Mouse (Mus musculus) macrophage (primary cell): ENCODE measurements around the gene Exoc8. TPM values are rescaled to one million over a fixed set of nuclear protein-coding genes. Genes with fewer than 3 reads are reported as not detected.

Experiments used
- H3K27ac ChIP-seq: fragments of 350-480 bp; formaldehyde crosslinking; 2 replicates; pipeline ENCODE4 v1.9.0; 2021
- H3K36me3 ChIP-seq: fragments of 350-480 bp; formaldehyde crosslinking; 2 replicates; pipeline ENCODE4 v1.9.0; 2021; ENCODE audit errors: inconsistent target
- H3K4me3 ChIP-seq: fragments of 350-480 bp; formaldehyde crosslinking; 2 replicates; pipeline ENCODE4 v1.9.0; 2021; ENCODE audit errors: inconsistent target
- H3K79me2 ChIP-seq: fragments of 350-480 bp; formaldehyde crosslinking; 2 replicates; pipeline ENCODE4 v1.9.0; 2021; ENCODE audit errors: inconsistent target
- WGBS: methylation state at CpG from one replicate; pipeline ENCODE4 v1.1.7; 2026; ENCODE audit warnings: inconsistent platforms; ENCODE audit not compliant: missing documents; 5-methylcytosine and 5-hydroxymethylcytosine counted together
- polyA plus RNA-seq: library from polyadenylated mRNA; stranded (reverse); fragments of 250-400 nt; gene quantifications from 3 replicates; pipeline ENCODE4 v1.2.4, GENCODE M21; 2018; ENCODE audit warnings: inconsistent platforms

Exoc8 gene
- polyA plus RNA-seq, 1 experiment from 2014 or later, result 8.3 TPM

DNA sequence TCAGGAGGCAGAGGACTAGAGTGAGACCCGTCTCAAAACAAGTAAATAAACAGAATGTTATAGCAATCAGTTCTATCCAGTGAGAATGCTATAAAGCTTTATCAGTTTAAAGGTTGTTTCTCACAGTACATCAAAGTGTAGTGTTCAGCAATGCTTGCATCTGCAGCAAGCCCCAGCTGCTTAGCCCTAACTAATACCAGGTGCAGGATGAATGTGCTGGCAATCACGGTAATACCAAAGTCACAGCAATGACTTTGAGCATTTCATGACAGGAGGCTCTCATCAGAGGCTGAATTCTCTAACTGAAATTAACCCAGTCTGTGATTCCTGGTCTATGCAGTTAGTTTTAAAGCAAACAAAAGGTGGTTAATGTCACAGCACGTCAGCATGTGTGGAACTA, 4.9 kb downstream of the Exoc8 start:
- Histone ChIP-seq H3K27ac (no peak overlapping the region), H3K79me2 (peaks cover 44% of the 10 kb centered on the region), H3K4me3 (no peak overlapping the region), H3K36me3 (peaks cover 33% of the 10 kb centered on the region)
- WGBS, result 89% methylated on average over 3 of the region's 3 CpGs

DNA sequence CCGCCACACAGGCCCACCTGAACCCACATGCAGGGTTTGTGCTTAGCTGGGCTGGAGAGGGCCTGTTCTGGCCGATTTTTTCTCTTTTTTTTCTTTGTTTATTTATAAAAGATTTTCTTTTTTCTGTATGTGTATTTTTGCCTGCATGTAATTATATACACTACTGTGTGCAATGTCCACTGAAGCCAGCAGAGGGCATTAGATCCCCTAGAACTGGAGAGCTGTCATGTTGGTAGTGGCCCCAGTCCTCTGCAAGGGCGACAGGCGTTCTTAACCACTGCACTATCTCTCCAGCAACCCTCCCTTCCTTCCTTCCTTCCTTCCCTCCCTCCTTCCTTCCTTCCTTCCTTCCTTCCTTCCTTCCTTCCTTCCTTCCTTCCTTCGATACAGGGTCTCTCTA, 9.1 kb downstream of the Exoc8 start:
- no peak overlapping the region for H3K4me3 ChIP-seq
- no peak overlapping the region for H3K27ac ChIP-seq
- H3K79me2 ChIP-seq, result peaks cover 8% of the 10 kb centered on the region; the same call in 1 of the 2 replicates
- 93% methylated on average over 4 of the region's 5 CpGs for WGBS
- peaks cover 61% of the 10 kb centered on the region for H3K36me3 ChIP-seq

DNA sequence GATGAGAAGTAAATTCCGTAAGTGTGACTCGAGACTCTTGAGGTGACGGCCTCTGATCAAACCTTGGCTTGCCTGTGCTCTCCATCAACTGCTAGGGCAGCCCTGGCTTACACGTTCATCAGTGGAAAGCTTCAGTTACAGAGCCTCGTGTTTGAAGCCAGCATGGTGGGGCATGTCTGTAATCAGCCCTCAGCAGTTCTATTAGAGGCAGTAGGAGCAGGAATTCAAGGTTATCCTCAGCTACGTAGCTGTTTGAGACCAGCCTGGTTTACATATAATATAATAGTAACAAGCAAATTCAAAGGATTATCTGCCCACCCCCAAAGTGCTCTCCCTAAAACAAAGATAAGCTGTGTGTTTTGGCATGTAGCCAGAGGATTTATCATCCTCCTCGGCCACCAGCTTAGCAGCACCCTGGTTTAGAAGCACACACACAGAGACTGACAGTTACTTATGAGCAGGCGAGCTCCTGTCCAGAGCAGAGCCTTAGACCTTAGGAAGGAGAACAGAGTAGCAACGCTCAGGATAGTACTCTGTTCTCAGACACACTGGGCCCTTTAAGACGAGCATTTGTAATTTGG, 18.5 kb downstream of the Exoc8 start:
- no peaks in the 10 kb centered on the region for H3K79me2 ChIP-seq
- no peak overlapping the region for H3K4me3 ChIP-seq
- H3K36me3 ChIP-seq, result peaks cover 79% of the 10 kb centered on the region
- no peak overlapping the region for H3K27ac ChIP-seq
- WGBS, result 92% methylated on average over 10 of the region's 10 CpGs

DNA sequence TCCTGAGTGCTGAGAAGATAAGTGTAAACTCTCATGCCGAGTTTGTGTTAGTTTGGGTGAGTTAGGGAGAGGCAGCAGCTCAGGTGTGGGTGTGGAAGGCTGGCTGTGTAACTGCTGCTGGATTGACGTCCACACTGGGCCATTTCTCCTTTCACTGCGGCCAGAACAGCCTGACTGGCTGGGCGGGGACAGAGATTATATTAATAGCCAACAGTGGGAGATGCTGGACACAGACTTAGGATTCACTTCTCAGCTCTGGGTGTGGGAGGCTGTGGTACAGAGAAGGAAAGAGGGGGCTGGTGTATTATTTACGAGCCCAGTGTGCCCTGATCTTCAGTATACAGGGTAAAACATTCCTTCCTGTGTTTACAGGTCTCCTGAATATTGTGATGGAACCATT, 19.4 kb downstream of the Exoc8 start:
- 94% methylated on average over 5 of the region's 5 CpGs for WGBS
- Histone ChIP-seq H3K79me2 (no peaks in the 10 kb centered on the region), H3K4me3 (no peak overlapping the region), H3K36me3 (peaks cover 79% of the 10 kb centered on the region), H3K27ac (no peak overlapping the region)

DNA sequence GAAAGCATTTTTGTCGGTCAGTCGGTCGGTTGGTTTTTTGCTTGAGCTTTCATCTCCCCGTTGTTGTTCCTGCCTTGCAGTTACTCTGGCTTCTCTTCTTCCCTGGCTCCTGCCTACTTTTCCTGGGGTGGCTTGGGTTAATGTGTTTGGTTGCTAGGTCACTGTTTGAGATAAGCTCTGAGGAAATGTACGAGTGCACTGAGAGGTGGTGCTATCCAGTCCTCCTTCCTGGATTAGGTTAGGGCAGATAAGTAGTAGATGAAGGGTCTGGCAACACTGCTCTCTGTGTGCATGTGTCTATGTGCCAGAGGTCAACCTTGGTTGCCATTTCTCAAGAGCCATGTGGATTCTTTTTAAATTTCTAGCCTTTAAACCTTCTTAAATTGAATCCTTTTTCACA, 24.8 kb downstream of the Exoc8 start:
- WGBS, result 90% methylated on average over 5 of the region's 5 CpGs

DNA sequence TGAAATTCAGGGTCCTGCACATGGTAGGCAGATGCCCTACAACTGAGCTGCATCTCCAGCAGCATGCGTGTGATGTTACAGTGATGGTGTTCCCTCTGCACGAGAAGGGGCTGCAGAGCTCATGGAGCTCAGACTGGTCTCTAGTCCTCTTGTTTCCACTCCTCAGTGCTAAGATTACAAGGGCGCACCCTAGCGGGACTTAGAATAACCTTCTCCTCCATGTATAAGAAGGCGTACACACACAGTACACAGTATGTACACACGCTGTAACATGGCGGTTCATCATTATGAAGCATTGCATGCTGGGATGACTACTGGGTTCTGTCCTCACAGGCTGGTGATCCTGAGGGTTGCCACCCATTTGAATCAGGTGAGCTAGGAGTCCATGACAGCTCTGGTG, 25.4 kb downstream of the Exoc8 start:
- peaks cover 53% of the 10 kb centered on the region for H3K36me3 ChIP-seq
- no peak overlapping the region for H3K4me3 ChIP-seq
- H3K79me2 ChIP-seq, result peaks cover 38% of the 10 kb centered on the region
- no peak overlapping the region for H3K27ac ChIP-seq
- WGBS, result 95% methylated on average over 7 of the region's 7 CpGs

More for the DNA sequence above, 24.8 kb downstream of the Exoc8 start:
- Histone ChIP-seq H3K4me3 (no peak overlapping the region), H3K36me3 (peaks cover 59% of the 10 kb centered on the region), H3K79me2 (peaks cover 32% of the 10 kb centered on the region), H3K27ac (no peak overlapping the region)

DNA sequence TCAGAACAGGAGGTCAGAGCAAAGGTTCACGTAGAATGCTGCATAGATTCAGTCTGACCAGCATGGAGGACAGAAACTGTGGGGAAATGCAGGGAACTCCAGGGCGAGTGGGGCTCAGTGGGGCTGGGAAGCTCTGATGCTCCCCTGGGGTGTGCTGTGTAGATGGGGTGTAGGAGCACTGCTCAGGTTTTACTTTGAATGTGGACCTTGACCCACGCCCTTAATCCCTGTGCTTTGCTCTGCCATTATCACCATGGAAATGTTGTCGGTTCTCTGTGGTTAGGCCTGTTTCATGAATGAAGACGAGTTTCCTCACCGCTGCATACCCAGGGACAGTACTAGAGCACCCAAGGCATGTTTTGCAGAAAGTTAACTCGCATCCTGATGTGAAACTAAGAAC, 26.0 kb downstream of the Exoc8 start:
- WGBS, result 90% methylated on average over 7 of the region's 7 CpGs
- peaks cover 46% of the 10 kb centered on the region for H3K36me3 ChIP-seq

DNA sequence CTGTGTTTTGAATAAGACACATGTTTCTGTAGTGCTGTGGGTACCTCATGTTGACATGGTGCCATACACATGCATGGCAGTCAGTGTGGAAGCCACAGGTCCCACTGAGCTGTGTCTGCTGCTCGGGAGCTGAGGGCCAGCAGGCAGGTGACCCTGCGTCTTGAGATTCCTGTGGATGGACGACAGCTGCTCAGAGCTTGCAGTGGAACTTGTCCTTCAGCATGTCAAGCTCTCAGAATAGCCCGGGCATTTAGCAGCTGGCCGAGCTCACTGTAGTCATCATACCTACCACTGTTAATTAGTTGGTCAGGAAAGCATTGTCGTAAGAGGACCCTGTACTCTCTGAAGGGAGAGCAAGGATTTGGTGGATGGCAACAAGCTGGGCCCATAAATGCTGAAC, 27.8 kb downstream of the Exoc8 start:
- no peak overlapping the region for H3K27ac ChIP-seq
- H3K36me3 ChIP-seq, result peaks cover 40% of the 10 kb centered on the region
- no peak overlapping the region for H3K4me3 ChIP-seq
- peaks cover 62% of the 10 kb centered on the region for H3K79me2 ChIP-seq
- 92% methylated on average over 6 of the region's 6 CpGs for WGBS

More for the DNA sequence above, 26.0 kb downstream of the Exoc8 start:
- Histone ChIP-seq H3K4me3 (no peak overlapping the region), H3K27ac (no peak overlapping the region), H3K79me2 (peaks cover 44% of the 10 kb centered on the region)

DNA sequence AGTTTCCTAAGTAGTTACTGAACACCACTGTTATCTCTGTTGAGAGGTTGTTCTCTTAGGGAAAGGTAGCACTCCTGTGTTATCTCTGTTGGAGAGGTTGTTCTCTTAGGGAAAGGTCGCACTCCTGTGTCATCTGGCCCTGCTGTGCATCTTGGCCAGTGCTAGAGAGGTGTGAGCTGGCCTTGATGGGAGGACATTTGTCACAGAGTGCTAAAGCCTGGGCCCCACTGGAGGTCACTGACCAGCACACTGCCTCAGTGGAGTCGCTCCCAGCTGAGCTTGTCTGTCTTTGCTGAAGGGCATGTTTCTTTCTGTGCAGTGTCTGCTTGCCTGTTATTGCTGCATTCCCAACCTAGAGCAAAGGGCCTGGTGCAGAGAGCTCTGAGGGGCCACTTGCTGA, 30.4 kb downstream of the Exoc8 start:
- WGBS, result 92% methylated on average over 2 of the region's 2 CpGs

DNA sequence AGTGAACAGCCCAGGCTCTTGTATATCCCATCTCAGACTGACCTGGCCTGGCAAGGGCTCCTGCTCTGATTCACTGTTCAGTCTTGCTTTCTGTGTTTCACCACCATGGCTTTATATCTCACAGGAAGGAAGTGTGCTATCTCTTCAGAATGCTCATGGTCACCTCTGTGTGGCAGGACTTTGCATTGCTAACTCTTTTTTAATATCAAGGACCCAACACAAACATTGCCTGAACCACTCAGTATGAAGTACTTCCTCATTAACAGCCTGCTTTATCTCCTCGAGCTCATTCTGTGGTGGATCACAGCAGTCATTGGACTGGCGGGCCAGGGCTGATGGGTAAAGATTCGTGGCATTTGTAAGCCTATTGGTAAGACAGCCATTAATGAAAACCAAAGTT, 30.8 kb downstream of the Exoc8 start:
- Histone ChIP-seq H3K4me3 (no peak overlapping the region), H3K36me3 (peaks cover 10% of the 10 kb centered on the region), H3K79me2 (peaks cover 88% of the 10 kb centered on the region), H3K27ac (no peak overlapping the region)
- 36% methylated on average over 3 of the region's 3 CpGs for WGBS

More for the DNA sequence above, 30.4 kb downstream of the Exoc8 start:
- Histone ChIP-seq H3K27ac (no peak overlapping the region), H3K4me3 (no peak overlapping the region), H3K79me2 (peaks cover 83% of the 10 kb centered on the region), H3K36me3 (peaks cover 15% of the 10 kb centered on the region)

DNA sequence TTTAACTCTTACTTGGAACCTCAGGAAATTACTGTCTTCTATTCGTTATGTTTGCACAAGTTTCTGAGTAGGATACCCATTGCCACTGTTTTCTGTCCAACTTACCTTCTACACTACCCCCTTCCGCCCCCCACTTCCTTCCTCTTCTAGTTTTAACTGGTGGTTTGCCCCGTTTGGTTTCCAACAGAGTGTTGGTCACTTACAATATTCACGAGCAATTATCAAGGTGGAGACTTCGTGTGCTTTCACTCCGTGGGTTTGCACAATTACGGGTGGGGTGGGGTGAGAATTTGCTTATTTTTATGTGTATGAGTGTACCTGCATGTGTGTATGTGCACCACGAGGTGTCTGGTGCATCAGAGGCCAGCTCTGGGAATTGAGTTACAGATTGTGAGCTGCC, 33.8 kb downstream of the Exoc8 start:
- H3K4me3 ChIP-seq, result peak overlapping the region; percentile 96
- 0 out of 2 replicates have a peak, but pooled peaks cover 8% of the 10 kb centered on the region for H3K36me3 ChIP-seq
- 1% methylated on average over 8 of the region's 8 CpGs for WGBS
- peaks cover 69% of the 10 kb centered on the region for H3K79me2 ChIP-seq
- peak overlapping the region; percentile 62 for H3K27ac ChIP-seq

DNA sequence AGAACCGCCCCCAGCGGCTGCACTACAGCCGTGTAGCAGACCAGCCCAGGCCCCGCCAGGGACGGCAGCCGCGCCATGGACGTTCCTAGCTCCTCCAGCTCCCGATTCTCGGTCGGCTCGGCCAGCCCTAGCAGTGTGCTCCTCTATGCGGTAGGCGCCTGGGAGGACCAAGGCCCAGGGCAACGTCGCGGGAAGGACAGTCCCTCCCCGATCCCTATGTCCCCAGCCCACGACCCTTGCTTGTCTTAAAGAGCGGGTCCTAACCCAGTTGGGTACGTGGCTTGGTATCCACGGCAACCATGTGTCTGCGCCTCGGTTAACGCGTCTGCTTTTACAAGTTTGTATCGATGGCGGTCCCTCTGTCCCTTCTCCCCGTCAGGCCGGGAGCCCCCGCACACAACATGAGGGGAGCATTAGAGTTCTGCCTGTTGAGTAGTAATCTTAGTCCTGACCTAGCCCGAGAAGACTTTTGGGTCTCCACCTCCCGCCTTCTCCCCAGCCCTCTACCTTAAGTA, 34.3 kb downstream of the Exoc8 start:
- under 1% methylated on average over 33 of the region's 33 CpGs for WGBS
- Histone ChIP-seq H3K36me3 (0 out of 2 replicates have a peak, but pooled peaks cover 8% of the 10 kb centered on the region), H3K4me3 (peak overlapping the region; percentile 96), H3K27ac (peak overlapping the region; percentile 62), H3K79me2 (peaks cover 64% of the 10 kb centered on the region)

DNA sequence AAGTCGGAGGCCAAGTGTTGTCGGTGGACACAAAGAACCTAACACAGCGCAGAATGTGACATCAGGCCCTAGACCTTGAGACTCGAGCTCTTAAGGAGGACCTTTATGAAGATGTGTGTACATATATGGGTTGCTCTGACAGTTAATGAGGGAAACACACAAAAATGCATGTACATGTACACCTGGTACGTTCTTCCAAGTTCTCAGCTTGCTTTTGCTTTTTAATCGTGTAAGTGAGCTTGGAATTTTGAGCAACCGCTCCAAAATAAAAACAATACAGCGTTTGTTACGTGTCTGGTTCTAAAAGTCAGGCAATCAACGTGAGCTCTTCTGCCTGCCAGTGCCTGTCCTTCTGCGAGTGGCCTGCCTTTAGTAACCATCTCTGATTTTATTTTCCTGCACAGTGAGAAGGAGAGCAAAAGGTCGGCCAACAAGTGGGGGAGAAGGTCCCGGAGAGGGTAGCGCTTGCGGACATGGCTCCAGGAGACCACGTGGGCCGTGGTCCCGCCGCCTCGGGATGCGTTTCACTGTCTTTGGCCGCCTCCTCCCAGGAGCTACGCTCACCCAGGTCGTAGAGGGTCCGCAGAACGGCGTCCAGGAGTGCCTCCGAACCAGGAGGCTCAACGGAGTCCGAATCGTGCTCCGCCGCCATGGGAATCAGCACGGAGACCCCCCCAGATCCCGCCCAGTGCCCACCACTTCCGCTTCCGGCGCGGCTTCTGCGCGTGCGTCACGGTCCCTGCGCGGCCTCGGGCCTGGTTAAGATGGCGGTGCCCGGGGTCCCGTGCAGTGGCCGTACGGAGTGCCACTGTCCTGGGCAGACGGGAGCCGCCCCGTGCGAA, 35.0 kb downstream of the Exoc8 start, which contains the start of the genes Gnpat and 2810004N23Rik:
TSS of gene Gnpat (plus strand) at position 713 of the 842 bp plus-strand sequence.
TSS of gene 2810004N23Rik (minus strand) at position 800 of the 842 bp plus-strand sequence.
- Histone ChIP-seq H3K79me2 (peaks cover 57% of the 10 kb centered on the region), H3K27ac (peak within 1 kb of the TSS; percentile 69), H3K36me3 (0 out of 2 replicates have a peak, but pooled peaks cover 8% of the 10 kb centered on the region), H3K4me3 (peak within 1 kb of the TSS; percentile 96)
- WGBS, result under 1% methylated on average over 55 of the region's 55 CpGs

DNA sequence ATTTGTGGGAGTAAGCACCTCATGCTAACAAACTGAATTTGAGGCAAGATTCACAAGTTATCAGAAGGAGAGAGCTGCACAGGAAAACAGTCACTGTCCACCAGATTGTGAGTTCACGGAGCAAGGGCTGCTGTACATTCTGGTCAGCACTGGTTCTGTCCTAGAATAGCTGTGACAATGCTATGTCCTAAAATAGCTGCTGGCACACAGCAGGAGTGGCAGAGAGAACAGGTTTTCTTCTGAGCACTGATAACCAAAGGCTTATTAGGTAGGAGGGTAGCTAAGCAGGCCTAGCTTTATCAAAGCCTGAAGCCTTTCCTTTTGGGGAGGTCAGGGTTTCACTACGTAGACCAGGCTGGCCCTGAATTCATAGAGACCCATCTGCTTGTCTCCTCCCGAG, 37.3 kb downstream of the Exoc8 start:
- no peak overlapping the region for H3K4me3 ChIP-seq

DNA sequence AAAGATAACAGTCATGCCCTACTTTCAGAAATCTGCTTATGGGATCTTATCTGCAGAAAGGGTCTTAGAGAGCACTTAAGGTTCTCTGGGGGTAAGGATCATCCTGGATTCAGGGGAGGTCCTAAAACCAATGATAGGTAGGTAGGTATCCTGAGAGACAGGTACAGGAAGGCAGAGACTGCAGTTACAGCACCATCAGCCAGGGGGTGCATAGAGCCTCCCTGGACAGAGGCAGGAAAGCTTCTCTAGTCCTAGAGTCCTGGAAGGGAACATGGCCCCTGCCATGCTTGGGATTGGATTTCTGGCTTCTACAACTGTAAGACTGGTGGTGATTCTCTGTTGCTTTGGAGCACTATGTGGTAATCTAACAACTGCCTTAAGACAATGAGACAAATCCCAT, 38.0 kb downstream of the Exoc8 start:
- H3K79me2 ChIP-seq, result peaks cover 27% of the 10 kb centered on the region
- 0 out of 2 replicates have a peak, but pooled peaks cover 8% of the 10 kb centered on the region for H3K36me3 ChIP-seq
- no peak overlapping the region for H3K4me3 ChIP-seq
- no peak overlapping the region for H3K27ac ChIP-seq

More for the DNA sequence above, 37.3 kb downstream of the Exoc8 start:
- Histone ChIP-seq H3K27ac (no peak overlapping the region), H3K79me2 (peaks cover 34% of the 10 kb centered on the region), H3K36me3 (0 out of 2 replicates have a peak, but pooled peaks cover 8% of the 10 kb centered on the region)
- WGBS, result 97% methylated on average over 3 of the region's 3 CpGs
